Mouse (Mus musculus): ENCODE measurements around the gene Kcnq5. TPM values are rescaled to one million over a fixed set of nuclear protein-coding genes. Genes with fewer than 3 reads are reported as not detected.
"Not testable (repeated sequence)": the region's sequence is repeated elsewhere in the genome, so short reads cannot be mapped to it uniquely, and the experiment has no call there.

Kcnq5 gene
- polyA plus RNA-seq, 1 experiment from 2014 or later, result 0.99 TPM

- Histone ChIP-seq H3K36me3 (ENCODE audit: control insufficient read depth, insufficient read depth, low read length) (no peaks in the 10 kb centered on the region), H3K9me3 (ENCODE audit: control insufficient read depth, low read length) (no peaks in the 10 kb centered on the region), H3K4me3 (ENCODE audit: low read length) (no peak overlapping the region), H3K27me3 (ENCODE audit: control insufficient read depth, insufficient read depth, low read length) (no peaks in the 10 kb centered on the region), H3K4me1 (ENCODE audit: control insufficient read depth, insufficient read depth, low read length) (no peaks in the 10 kb centered on the region), H3K27ac (ENCODE audit: low read depth, low read length) (no peak overlapping the region), H3K9ac (ENCODE audit: low read depth, low read length) (no peak overlapping the region), H3K4me2 (replicated peaks; ENCODE audit: low read depth, low read length) (no peak overlapping the region)
- 75% methylated on average over 2 of the region's 2 CpGs for WGBS
- no peak for ATAC-seq (ENCODE audit: low FRiP score, low TSS enrichment)
Measured at GRCm38 (mm10) chr1:21804477-21804866, 157.3 kb downstream of the Kcnq5 start.

GRCm38 (mm10) chr1:21803751-21804476 is 157.8 kb downstream of the Kcnq5 start:
- H3K4me3 ChIP-seq (ENCODE audit: low read length), result no peak overlapping the region
- H3K4me2 ChIP-seq (replicated peaks; ENCODE audit: low read depth, low read length), result no peak overlapping the region
- WGBS, result 89% methylated on average over 5 of the region's 5 CpGs

GRCm38 (mm10) chr1:21780746-21781145 is 181.0 kb downstream of the Kcnq5 start:
- Histone ChIP-seq H3K4me1 (ENCODE audit: control insufficient read depth, insufficient read depth, low read length) (no peaks in the 10 kb centered on the region), H3K4me2 (replicated peaks; ENCODE audit: low read depth, low read length) (no peak overlapping the region), H3K9me3 (ENCODE audit: control insufficient read depth, low read length) (no peaks in the 10 kb centered on the region), H3K27me3 (ENCODE audit: control insufficient read depth, insufficient read depth, low read length) (no peaks in the 10 kb centered on the region), H3K36me3 (ENCODE audit: control insufficient read depth, insufficient read depth, low read length) (no peaks in the 10 kb centered on the region), H3K4me3 (ENCODE audit: low read length) (no peak overlapping the region), H3K9ac (ENCODE audit: low read depth, low read length) (no peak overlapping the region), H3K27ac (ENCODE audit: low read depth, low read length) (no peak overlapping the region)
- WGBS, result 79% methylated on average over 5 of the region's 5 CpGs
- ATAC-seq (ENCODE audit: low FRiP score, low TSS enrichment), result no peak

More at GRCm38 (mm10) chr1:21803751-21804476, 157.8 kb downstream of the Kcnq5 start:
- ATAC-seq (ENCODE audit: low FRiP score, low TSS enrichment), result no peak
- Histone ChIP-seq H3K27me3 (ENCODE audit: control insufficient read depth, insufficient read depth, low read length) (no peaks in the 10 kb centered on the region), H3K4me1 (ENCODE audit: control insufficient read depth, insufficient read depth, low read length) (no peaks in the 10 kb centered on the region), H3K27ac (ENCODE audit: low read depth, low read length) (no peak overlapping the region), H3K36me3 (ENCODE audit: control insufficient read depth, insufficient read depth, low read length) (no peaks in the 10 kb centered on the region), H3K9ac (ENCODE audit: low read depth, low read length) (no peak overlapping the region), H3K9me3 (ENCODE audit: control insufficient read depth, low read length) (no peaks in the 10 kb centered on the region)

GRCm38 (mm10) chr1:21777560-21777959 is 184.2 kb downstream of the Kcnq5 start:
- ATAC-seq (ENCODE audit: low FRiP score, low TSS enrichment), result no peak
- Histone ChIP-seq H3K27ac (ENCODE audit: low read depth, low read length) (no peak overlapping the region), H3K9ac (ENCODE audit: low read depth, low read length) (no peak overlapping the region), H3K9me3 (ENCODE audit: control insufficient read depth, low read length) (no peaks in the 10 kb centered on the region), H3K4me1 (ENCODE audit: control insufficient read depth, insufficient read depth, low read length) (0 out of 2 replicates have a peak, but pooled peaks cover 3% of the 10 kb centered on the region), H3K27me3 (ENCODE audit: control insufficient read depth, insufficient read depth, low read length) (no peaks in the 10 kb centered on the region), H3K36me3 (ENCODE audit: control insufficient read depth, insufficient read depth, low read length) (no peaks in the 10 kb centered on the region), H3K4me2 (replicated peaks; ENCODE audit: low read depth, low read length) (no peak overlapping the region), H3K4me3 (ENCODE audit: low read length) (no peak overlapping the region)
- 54% methylated on average over 5 of the region's 5 CpGs for WGBS

GRCm38 (mm10) chr1:21773931-21774330 is 187.8 kb downstream of the Kcnq5 start:
- 40% methylated on average over 5 of the region's 5 CpGs for WGBS
- Histone ChIP-seq H3K4me2 (replicated peaks; ENCODE audit: low read depth, low read length) (no peak overlapping the region), H3K4me3 (ENCODE audit: low read length) (no peak overlapping the region), H3K36me3 (ENCODE audit: control insufficient read depth, insufficient read depth, low read length) (no peaks in the 10 kb centered on the region), H3K27ac (ENCODE audit: low read depth, low read length) (no peak overlapping the region), H3K9me3 (ENCODE audit: control insufficient read depth, low read length) (no peaks in the 10 kb centered on the region), H3K4me1 (ENCODE audit: control insufficient read depth, insufficient read depth, low read length) (0 out of 2 replicates have a peak, but pooled peaks cover 3% of the 10 kb centered on the region), H3K27me3 (ENCODE audit: control insufficient read depth, insufficient read depth, low read length) (no peaks in the 10 kb centered on the region), H3K9ac (ENCODE audit: low read depth, low read length) (no peak overlapping the region)
- ATAC-seq (ENCODE audit: low FRiP score, low TSS enrichment), result no peak

- H3K27ac ChIP-seq (ENCODE audit: low read depth, low read length), result no peak overlapping the region
- H3K4me3 ChIP-seq (ENCODE audit: low read length), result no peak overlapping the region
- H3K9ac ChIP-seq (ENCODE audit: low read depth, low read length), result no peak overlapping the region
- H3K4me2 ChIP-seq (replicated peaks; ENCODE audit: low read depth, low read length), result no peak overlapping the region
- no peaks in the 10 kb centered on the region for H3K9me3 ChIP-seq (ENCODE audit: control insufficient read depth, low read length)
- no peaks in the 10 kb centered on the region for H3K36me3 ChIP-seq (ENCODE audit: control insufficient read depth, insufficient read depth, low read length)
- ATAC-seq (ENCODE audit: low FRiP score, low TSS enrichment), result no peak
- H3K4me1 ChIP-seq (ENCODE audit: control insufficient read depth, insufficient read depth, low read length), result 0 out of 2 replicates have a peak, but pooled peaks cover 3% of the 10 kb centered on the region
- WGBS, result 86% methylated on average over 1 of the region's 1 CpGs
- H3K27me3 ChIP-seq (ENCODE audit: control insufficient read depth, insufficient read depth, low read length), result no peaks in the 10 kb centered on the region
Measured at GRCm38 (mm10) chr1:21770494-21770893, 191.2 kb downstream of the Kcnq5 start.

- no peaks in the 10 kb centered on the region for H3K9me3 ChIP-seq (ENCODE audit: control insufficient read depth, low read length)
- ATAC-seq (ENCODE audit: low FRiP score, low TSS enrichment), result no peak
- H3K27me3 ChIP-seq (ENCODE audit: control insufficient read depth, insufficient read depth, low read length), result no peaks in the 10 kb centered on the region
- no peak overlapping the region for H3K4me3 ChIP-seq (ENCODE audit: low read length)
- no peaks in the 10 kb centered on the region for H3K4me1 ChIP-seq (ENCODE audit: control insufficient read depth, insufficient read depth, low read length)
- H3K36me3 ChIP-seq (ENCODE audit: control insufficient read depth, insufficient read depth, low read length), result no peaks in the 10 kb centered on the region
- no peak overlapping the region for H3K27ac ChIP-seq (ENCODE audit: low read depth, low read length)
- 86% methylated on average over 1 of the region's 1 CpGs for WGBS
- H3K9ac ChIP-seq (ENCODE audit: low read depth, low read length), result no peak overlapping the region
- no peak overlapping the region for H3K4me2 ChIP-seq (replicated peaks; ENCODE audit: low read depth, low read length)
Measured at GRCm38 (mm10) chr1:21749297-21749696, 212.4 kb downstream of the Kcnq5 start.

- H3K4me3 ChIP-seq (ENCODE audit: low read length), result no peak overlapping the region
- H3K27ac ChIP-seq (ENCODE audit: low read depth, low read length), result no peak overlapping the region
- no peaks in the 10 kb centered on the region for H3K27me3 ChIP-seq (ENCODE audit: control insufficient read depth, insufficient read depth, low read length)
- 55% methylated on average over 1 of the region's 1 CpGs for WGBS
- H3K9me3 ChIP-seq (ENCODE audit: control insufficient read depth, low read length), result no peaks in the 10 kb centered on the region
- H3K9ac ChIP-seq (ENCODE audit: low read depth, low read length), result no peak overlapping the region
- no peaks in the 10 kb centered on the region for H3K36me3 ChIP-seq (ENCODE audit: control insufficient read depth, insufficient read depth, low read length)
- no peaks in the 10 kb centered on the region for H3K4me1 ChIP-seq (ENCODE audit: control insufficient read depth, insufficient read depth, low read length)
- no peak overlapping the region for H3K4me2 ChIP-seq (replicated peaks; ENCODE audit: low read depth, low read length)
- ATAC-seq (ENCODE audit: low FRiP score, low TSS enrichment), result no peak
Measured at GRCm38 (mm10) chr1:21729131-21729530, 232.6 kb downstream of the Kcnq5 start.

- not testable (repeated sequence) for H3K4me2 ChIP-seq (replicated peaks; ENCODE audit: low read depth, low read length); H3K27ac ChIP-seq (ENCODE audit: low read depth, low read length); H3K4me1 ChIP-seq (ENCODE audit: control insufficient read depth, insufficient read depth, low read length); H3K27me3 ChIP-seq (ENCODE audit: control insufficient read depth, insufficient read depth, low read length); H3K9me3 ChIP-seq (ENCODE audit: control insufficient read depth, low read length); ATAC-seq (ENCODE audit: low FRiP score, low TSS enrichment); H3K4me3 ChIP-seq (ENCODE audit: low read length); H3K9ac ChIP-seq (ENCODE audit: low read depth, low read length); H3K36me3 ChIP-seq (ENCODE audit: control insufficient read depth, insufficient read depth, low read length)
- WGBS, result 74% methylated on average over 2 of the region's 2 CpGs
Measured at GRCm38 (mm10) chr1:21723231-21723630, 238.5 kb downstream of the Kcnq5 start.
